Mouse (Mus musculus): ENCODE measurements around the gene Tmem132c. TPM values are rescaled to one million over a fixed set of nuclear protein-coding genes. Genes with fewer than 3 reads are reported as not detected.
"Not testable (repeated sequence)": the region's sequence is repeated elsewhere in the genome, so short reads cannot be mapped to it uniquely, and the experiment has no call there.

Tmem132c gene
- polyA plus RNA-seq, 1 experiment, result 0.06 TPM

GRCm38 (mm10) chr5:127346364-127346763, 104.8 kb downstream of the Tmem132c start:
- TF ChIP-seq MAX (IDR thresholded peaks at IDR 0.05) (no peak), CTCF (IDR thresholded peaks at IDR 0.05; ENCODE audit: control insufficient read depth, insufficient read depth, insufficient read length) (no peak), USF1 (IDR thresholded peaks at IDR 0.05; ENCODE audit: low read depth) (no peak), FOSL1 (IDR thresholded peaks at IDR 0.05; ENCODE audit: insufficient read depth, low read length, poor library complexity, severe bottlenecking) (no peak), MYOG (IDR thresholded peaks at IDR 0.05; ENCODE audit: control insufficient read depth, extremely low read depth, insufficient read length) (no peak), MYOD1 (IDR thresholded peaks at IDR 0.05; ENCODE audit: control insufficient read depth, insufficient read length, low read depth) (no peak), CEBPB (IDR thresholded peaks at IDR 0.05; ENCODE audit: low read depth) (no peak)

GRCm38 (mm10) chr5:127347053-127347748, 105.6 kb downstream of the Tmem132c start:
- Histone ChIP-seq H3K79me3 (ENCODE audit: low read depth) (no peaks in the 10 kb centered on the region), H3ac (ENCODE audit: control insufficient read depth, insufficient read length, low read depth) (no peak overlapping the region), H3K79me2 (ENCODE audit: control insufficient read depth, insufficient read depth) (no peaks in the 10 kb centered on the region), H3K4me3 (ENCODE audit: insufficient read depth, poor library complexity, severe bottlenecking) (no peak overlapping the region), H3K36me3 (ENCODE audit: control insufficient read depth, insufficient read depth) (no peaks in the 10 kb centered on the region), H3K27me3 (ENCODE audit: control insufficient read depth, insufficient read depth, insufficient read length) (no peaks in the 10 kb centered on the region)
- TF ChIP-seq MAX (IDR thresholded peaks at IDR 0.05), result no peak
- no peak for TF ChIP-seq MYOD1 (IDR thresholded peaks at IDR 0.05; ENCODE audit: control insufficient read depth, insufficient read length, low read depth)
- TF ChIP-seq FOSL1 (IDR thresholded peaks at IDR 0.05; ENCODE audit: insufficient read depth, low read length, poor library complexity, severe bottlenecking), result no peak
- no peak for TF ChIP-seq USF1 (IDR thresholded peaks at IDR 0.05; ENCODE audit: low read depth)
- no peak for TF ChIP-seq CTCF (IDR thresholded peaks at IDR 0.05; ENCODE audit: control insufficient read depth, insufficient read depth, insufficient read length)
- TF ChIP-seq MYOG (IDR thresholded peaks at IDR 0.05; ENCODE audit: control insufficient read depth, extremely low read depth, insufficient read length), result no peak
- no peak for TF ChIP-seq CEBPB (IDR thresholded peaks at IDR 0.05; ENCODE audit: low read depth)

More at GRCm38 (mm10) chr5:127346364-127346763, 104.8 kb downstream of the Tmem132c start:
- no peaks in the 10 kb centered on the region for H3K27me3 ChIP-seq (ENCODE audit: control insufficient read depth, insufficient read depth, insufficient read length)
- no peak overlapping the region for H3ac ChIP-seq (ENCODE audit: control insufficient read depth, insufficient read length, low read depth)
- H3K79me3 ChIP-seq (ENCODE audit: low read depth), result no peaks in the 10 kb centered on the region
- H3K4me3 ChIP-seq (ENCODE audit: insufficient read depth, poor library complexity, severe bottlenecking), result no peak overlapping the region
- no peaks in the 10 kb centered on the region for H3K79me2 ChIP-seq (ENCODE audit: control insufficient read depth, insufficient read depth)
- no peaks in the 10 kb centered on the region for H3K36me3 ChIP-seq (ENCODE audit: control insufficient read depth, insufficient read depth)

GRCm38 (mm10) chr5:127349221-127350065, 107.8 kb downstream of the Tmem132c start:
- Histone ChIP-seq H3K79me3 (ENCODE audit: low read depth) (no peaks in the 10 kb centered on the region), H3K4me3 (ENCODE audit: insufficient read depth, poor library complexity, severe bottlenecking) (no peak overlapping the region), H3K79me2 (ENCODE audit: control insufficient read depth, insufficient read depth) (no peaks in the 10 kb centered on the region), H3K27me3 (ENCODE audit: control insufficient read depth, insufficient read depth, insufficient read length) (no peaks in the 10 kb centered on the region), H3ac (ENCODE audit: control insufficient read depth, insufficient read length, low read depth) (no peak overlapping the region), H3K36me3 (ENCODE audit: control insufficient read depth, insufficient read depth) (no peaks in the 10 kb centered on the region)
- TF ChIP-seq MYOD1 (IDR thresholded peaks at IDR 0.05; ENCODE audit: control insufficient read depth, insufficient read length, low read depth) (no peak), USF1 (IDR thresholded peaks at IDR 0.05; ENCODE audit: low read depth) (no peak), CEBPB (IDR thresholded peaks at IDR 0.05; ENCODE audit: low read depth) (no peak)

- Histone ChIP-seq H3K79me3 (ENCODE audit: low read depth) (no peaks in the 10 kb centered on the region), H3K79me2 (ENCODE audit: control insufficient read depth, insufficient read depth) (no peaks in the 10 kb centered on the region), H3K36me3 (ENCODE audit: control insufficient read depth, insufficient read depth) (no peaks in the 10 kb centered on the region), H3ac (ENCODE audit: control insufficient read depth, insufficient read length, low read depth) (no peak overlapping the region), H3K4me3 (ENCODE audit: insufficient read depth, poor library complexity, severe bottlenecking) (no peak overlapping the region), H3K27me3 (ENCODE audit: control insufficient read depth, insufficient read depth, insufficient read length) (no peaks in the 10 kb centered on the region)
- no peak for TF ChIP-seq USF1 (IDR thresholded peaks at IDR 0.05; ENCODE audit: low read depth)
- no peak for TF ChIP-seq FOSL1 (IDR thresholded peaks at IDR 0.05; ENCODE audit: insufficient read depth, low read length, poor library complexity, severe bottlenecking)
- no peak for TF ChIP-seq MAX (IDR thresholded peaks at IDR 0.05)
Observed at GRCm38 (mm10) chr5:127353002-127353401, 111.4 kb downstream of the Tmem132c start.

GRCm38 (mm10) chr5:127355836-127356235, 114.2 kb downstream of the Tmem132c start:
- no peaks in the 10 kb centered on the region for H3K27me3 ChIP-seq (ENCODE audit: control insufficient read depth, insufficient read depth, insufficient read length)
- TF ChIP-seq CEBPB (IDR thresholded peaks at IDR 0.05; ENCODE audit: low read depth), result no peak
- no peak for TF ChIP-seq CTCF (IDR thresholded peaks at IDR 0.05; ENCODE audit: control insufficient read depth, insufficient read depth, insufficient read length)
- no peak for TF ChIP-seq MAX (IDR thresholded peaks at IDR 0.05)
- no peak overlapping the region for H3ac ChIP-seq (ENCODE audit: control insufficient read depth, insufficient read length, low read depth)
- no peak overlapping the region for H3K4me3 ChIP-seq (ENCODE audit: insufficient read depth, poor library complexity, severe bottlenecking)
- H3K79me2 ChIP-seq (ENCODE audit: control insufficient read depth, insufficient read depth), result no peaks in the 10 kb centered on the region
- no peaks in the 10 kb centered on the region for H3K79me3 ChIP-seq (ENCODE audit: low read depth)
- no peaks in the 10 kb centered on the region for H3K36me3 ChIP-seq (ENCODE audit: control insufficient read depth, insufficient read depth)

GRCm38 (mm10) chr5:127357878-127358277, 116.3 kb downstream of the Tmem132c start:
- H3K79me2 ChIP-seq (ENCODE audit: control insufficient read depth, insufficient read depth); H3K36me3 ChIP-seq (ENCODE audit: control insufficient read depth, insufficient read depth); H3K4me3 ChIP-seq (ENCODE audit: insufficient read depth, poor library complexity, severe bottlenecking); H3K79me3 ChIP-seq (ENCODE audit: low read depth); H3K27me3 ChIP-seq (ENCODE audit: control insufficient read depth, insufficient read depth, insufficient read length); H3ac ChIP-seq (ENCODE audit: control insufficient read depth, insufficient read length, low read depth): not testable (repeated sequence)
